Mouse (Mus musculus) neural tube, embryonic 11.5 days (tissue): ENCODE measurements around the gene Terf2. TPM values are rescaled to one million over a fixed set of nuclear protein-coding genes. Genes with fewer than 3 reads are reported as not detected.
"Not testable (repeated sequence)": the region's sequence is repeated elsewhere in the genome, so short reads cannot be mapped to it uniquely, and the experiment has no call there.

Experiments
- ATAC-seq: fragments of 200-750 bp; cut with Nextera tagmentation; 2 replicates; pipeline ENCODE4 v1.8.0; 2017; ENCODE audit warnings: moderate number of reproducible peaks, mild to moderate bottlenecking, moderate TSS enrichment, moderate library complexity; ENCODE audit not compliant: insufficient read depth, low FRiP score, low TSS enrichment
- DNase-seq: peaks from one replicate; pipeline ENCODE4 v3.0.0-alpha.2; 2015; ENCODE audit warnings: low spot score
- H3K27ac ChIP-seq: fragments of 300-500 bp; sonication (generic); 2 replicates; pipeline ENCODE4 v1.5.1; 2014; ENCODE audit warnings: low read depth, mild to moderate bottlenecking, low read length
- H3K27me3 ChIP-seq: fragments of 300-500 bp; sonication (generic); 2 replicates; pipeline ENCODE4 v1.6.1; 2014; ENCODE audit warnings: mild to moderate bottlenecking, low read length, mixed read lengths; ENCODE audit not compliant: control insufficient read depth, insufficient read depth
- H3K36me3 ChIP-seq: fragments of 300-500 bp; sonication (generic); 2 replicates; pipeline ENCODE4 v1.6.1; 2014; ENCODE audit warnings: mild to moderate bottlenecking, low read length, moderate library complexity, mixed read lengths; ENCODE audit not compliant: control insufficient read depth, insufficient read depth
- H3K4me1 ChIP-seq: fragments of 300-500 bp; sonication (generic); 2 replicates; pipeline ENCODE4 v1.6.1; 2014; ENCODE audit warnings: low read length, mixed read lengths; ENCODE audit not compliant: control insufficient read depth, insufficient read depth
- H3K4me2 ChIP-seq: fragments of 300-500 bp; sonication (generic); 2 replicates; pipeline ENCODE4 v1.6.1; 2014; ENCODE audit warnings: low read depth, mild to moderate bottlenecking, moderate library complexity
- H3K4me3 ChIP-seq: fragments of 300-500 bp; sonication (generic); 2 replicates; pipeline ENCODE4 v1.5.1; 2014; ENCODE audit warnings: low read depth, low read length
- H3K9ac ChIP-seq: fragments of 300-500 bp; sonication (generic); 2 replicates; pipeline ENCODE4 v1.6.1; 2014; ENCODE audit warnings: mild to moderate bottlenecking, low read length
- H3K9me3 ChIP-seq: fragments of 300-500 bp; sonication (generic); 2 replicates; pipeline ENCODE4 v1.6.1; 2016; ENCODE audit warnings: low read length; ENCODE audit not compliant: control insufficient read depth
- WGBS: fragments of 180-500 bp; shearing (Covaris S2); extraction: QIAGEN DNeasy Blood & Tissue Kit; methylation state at CpG from one replicate; pipeline ENCODE4 v1.1.7; 2014; 5-methylcytosine and 5-hydroxymethylcytosine counted together
- polyA plus RNA-seq: library from polyadenylated mRNA; unstranded; fragments of >200 nt; fragmentation: Nextera tagmentation; extraction: Ambion mirVana; gene quantifications from 2 replicates; pipeline ENCODE4 v1.2.1, GENCODE M21; 2014

Terf2 gene
- polyA plus RNA-seq, 1 experiment from 2014 or later, result 15.0 TPM

GRCm38 (mm10) chr8:107109816-107110435, 13.6 kb upstream of the Terf2 start:
- no peaks in the 10 kb centered on the region for H3K4me1 ChIP-seq
- H3K4me3 ChIP-seq, result no peak overlapping the region
- no peak for ATAC-seq
- DNase-seq, result no peak
- H3K36me3 ChIP-seq, result no peaks in the 10 kb centered on the region
- no peak overlapping the region for H3K27ac ChIP-seq
- no peak overlapping the region for H3K9ac ChIP-seq
- WGBS, result 91% methylated on average over 5 of the region's 5 CpGs
- H3K27me3 ChIP-seq, result no peaks in the 10 kb centered on the region
- no peaks in the 10 kb centered on the region for H3K9me3 ChIP-seq
- no peak overlapping the region for H3K4me2 ChIP-seq

GRCm38 (mm10) chr8:107108978-107109720, 12.8 kb upstream of the Terf2 start:
- H3K4me3 ChIP-seq, result no peak overlapping the region
- no peak overlapping the region for H3K4me2 ChIP-seq
- no peaks in the 10 kb centered on the region for H3K36me3 ChIP-seq
- H3K9ac ChIP-seq, result no peak overlapping the region
- H3K9me3 ChIP-seq, result no peaks in the 10 kb centered on the region
- H3K27me3 ChIP-seq, result no peaks in the 10 kb centered on the region
- no peaks in the 10 kb centered on the region for H3K4me1 ChIP-seq
- no peak for ATAC-seq
- no peak overlapping the region for H3K27ac ChIP-seq
- 74% methylated on average over 23 of the region's 23 CpGs for WGBS
- no peak for DNase-seq

GRCm38 (mm10) chr8:107108089-107108488, 11.7 kb upstream of the Terf2 start:
- not testable (repeated sequence) for H3K27ac ChIP-seq, DNase-seq, H3K27me3 ChIP-seq

GRCm38 (mm10) chr8:107104547-107104946, 8.2 kb upstream of the Terf2 start:
- WGBS, result 12% methylated on average over 4 of the region's 4 CpGs
- H3K9ac ChIP-seq, result no peak overlapping the region
- no peak overlapping the region for H3K27ac ChIP-seq
- H3K4me2 ChIP-seq, result no peak overlapping the region
- H3K4me1 ChIP-seq, result no peaks in the 10 kb centered on the region
- peak; percentile 78 for DNase-seq
- H3K4me3 ChIP-seq, result no peak overlapping the region
- H3K27me3 ChIP-seq, result no peaks in the 10 kb centered on the region
- no peak for ATAC-seq
- no peaks in the 10 kb centered on the region for H3K9me3 ChIP-seq
- H3K36me3 ChIP-seq, result no peaks in the 10 kb centered on the region

More at GRCm38 (mm10) chr8:107108089-107108488, 11.7 kb upstream of the Terf2 start:
- WGBS, result 96% methylated on average over 5 of the region's 5 CpGs
- not testable (repeated sequence) for H3K9me3 ChIP-seq, H3K36me3 ChIP-seq, ATAC-seq, H3K4me2 ChIP-seq, H3K4me1 ChIP-seq, H3K4me3 ChIP-seq, H3K9ac ChIP-seq

- no peak overlapping the region for H3K9ac ChIP-seq
- WGBS, result 86% methylated on average over 2 of the region's 2 CpGs
- no peak overlapping the region for H3K4me2 ChIP-seq
- no peak overlapping the region for H3K27ac ChIP-seq
- no peak overlapping the region for H3K4me3 ChIP-seq
- H3K4me1 ChIP-seq, result peaks cover 1% of the 10 kb centered on the region; the same call in 1 of the 2 replicates
- no peak for DNase-seq
- no peaks in the 10 kb centered on the region for H3K9me3 ChIP-seq
- H3K36me3 ChIP-seq, result no peaks in the 10 kb centered on the region
- no peak for ATAC-seq
- H3K27me3 ChIP-seq, result no peaks in the 10 kb centered on the region
These were observed 4.3 kb upstream of the Terf2 start for GRCm38 (mm10) chr8:107100635-107101034.

- Histone ChIP-seq H3K36me3 (0 out of 2 replicates have a peak, but pooled peaks cover 2% of the 10 kb centered on the region), H3K9ac (peak overlapping the region; percentile 72), H3K27me3 (no peaks in the 10 kb centered on the region), H3K4me1 (peaks cover 10% of the 10 kb centered on the region), H3K27ac (peak overlapping the region; percentile 86), H3K4me2 (peak overlapping the region; percentile 63), H3K9me3 (no peaks in the 10 kb centered on the region), H3K4me3 (peak overlapping the region; percentile 88)
- ATAC-seq (no peak; the same call in 1 of the 2 replicates), DNase-seq (no peak)
- 1% methylated on average over 45 of the region's 53 CpGs for WGBS
These were observed 506 bp downstream of the Terf2 start for GRCm38 (mm10) chr8:107095717-107096365.

GRCm38 (mm10) chr8:107090531-107090930, 5.8 kb downstream of the Terf2 start:
- Histone ChIP-seq H3K9me3 (no peaks in the 10 kb centered on the region), H3K27ac (no peak overlapping the region), H3K9ac (no peak overlapping the region), H3K36me3 (peaks cover 14% of the 10 kb centered on the region), H3K4me2 (no peak overlapping the region), H3K4me1 (peaks cover 8% of the 10 kb centered on the region), H3K27me3 (no peaks in the 10 kb centered on the region), H3K4me3 (no peak overlapping the region)
- WGBS, result 98% methylated on average over 7 of the region's 7 CpGs
- no peak for ATAC-seq
- no peak for DNase-seq

- no peak for DNase-seq
- Histone ChIP-seq H3K4me3 (no peak overlapping the region), H3K9ac (no peak overlapping the region), H3K4me1 (no peaks in the 10 kb centered on the region), H3K36me3 (peaks cover 14% of the 10 kb centered on the region), H3K9me3 (no peaks in the 10 kb centered on the region), H3K27ac (no peak overlapping the region), H3K4me2 (no peak overlapping the region), H3K27me3 (no peaks in the 10 kb centered on the region)
- ATAC-seq, result no peak
- 93% methylated on average over 5 of the region's 5 CpGs for WGBS
These were observed 7.8 kb downstream of the Terf2 start for GRCm38 (mm10) chr8:107088526-107089063.
